Mouse (Mus musculus) G1E (cell line): ENCODE data around the gene Smchd1. TPM values are rescaled to one million over a fixed set of nuclear protein-coding genes. Genes with fewer than 3 reads are reported as not detected.
"Not testable (repeated sequence)": the region's sequence is repeated elsewhere in the genome, so short reads cannot be mapped to it uniquely, and the experiment has no call there.

ENCODE experiments used
- ATAC-seq: 2 replicates; pipeline ENCODE4 v1.8.0; 2016; ENCODE audit warnings: mild to moderate bottlenecking; ENCODE audit not compliant: insufficient number of reproducible peaks, poor library complexity, low FRiP score, severe bottlenecking; ENCODE audit errors: extremely low read depth
- DNase-seq: peaks from one replicate; pipeline ENCODE4 v3.0.0; 2012; ENCODE audit warnings: low spot score
- H3K27me3 ChIP-seq: 2 replicates; pipeline ENCODE4 v1.6.1; 2012; ENCODE audit warnings: mild to moderate bottlenecking, low read length, inconsistent platforms; ENCODE audit not compliant: insufficient read depth
- H3K36me3 ChIP-seq: replicated peaks from 2 replicates; pipeline ENCODE3; 2012; ENCODE audit warnings: mild to moderate bottlenecking, inconsistent platforms
- H3K4me1 ChIP-seq: 2 replicates; pipeline ENCODE4 v1.6.1; 2012; ENCODE audit warnings: low read depth, low read length, inconsistent platforms, mixed read lengths; ENCODE audit not compliant: insufficient read depth
- H3K4me3 ChIP-seq: 2 replicates; pipeline ENCODE4 v1.5.1; 2012; ENCODE audit warnings: low read depth, mild to moderate bottlenecking, inconsistent platforms, low read length, moderate library complexity, mixed read lengths
- H3K9me3 ChIP-seq: replicated peaks from 2 replicates; pipeline ENCODE4 v1.6.1; 2012; ENCODE audit warnings: inconsistent platforms
- CTCF ChIP-seq: IDR thresholded peaks from 2 replicates; pipeline ENCODE4 v1.5.1; 2012; ENCODE audit warnings: low read depth, low read length, inconsistent platforms, mixed read lengths
- GATA1 ChIP-seq: IDR thresholded peaks from 2 replicates; pipeline ENCODE4 v1.6.1; 2012; ENCODE audit warnings: borderline replicate concordance, low read length, inconsistent platforms, mixed read lengths
- GATA2 ChIP-seq: IDR thresholded peaks from 2 replicates; pipeline ENCODE4 v1.6.1; 2012; ENCODE audit warnings: low read depth, low read length, inconsistent platforms, borderline replicate concordance
- POLR2AphosphoS5 ChIP-seq: IDR thresholded peaks from 2 replicates; pipeline ENCODE4 v1.6.1; 2012; ENCODE audit warnings: low read depth, low read length, inconsistent platforms; ENCODE audit not compliant: insufficient replicate concordance
- TAL1 ChIP-seq: conservative IDR thresholded peaks from 2 replicates; pipeline ENCODE4 v1.6.1; 2012; ENCODE audit warnings: low read depth, low read length, inconsistent platforms, mixed read lengths
- polyA plus RNA-seq: library from polyadenylated mRNA; stranded (reverse); fragments of >175 nt; gene quantifications from 2 replicates; pipeline ENCODE4 v1.2.3, GENCODE M21; 2012
- total RNA-seq, 2 experiments: library from RNA; stranded (forward) in 1 of 2; stranded (reverse) in 1 of 2; fragments of 200-1000 nt in 1 of 2; fragments of >200 nt in 1 of 2; fragmentation: Nextera tagmentation in 1 of 2; gene quantifications; 2 replicates each; pipeline ENCODE4 v1.2.3; 2014 to 2017

Gene Smchd1
- total and polyA plus RNA-seq, 3 experiments = 10.0 to 338 (median 243) TPM

GRCm38 (mm10) chr17:71477481-71477880 is 2.3 kb upstream of the Smchd1 start:
- Histone ChIP-seq H3K36me3 (peaks cover 4% of the 10 kb centered on the region), H3K4me3 (no peak overlapping the region), H3K9me3 (no peaks in the 10 kb centered on the region), H3K27me3 (no peaks in the 10 kb centered on the region), H3K4me1 (peaks cover 38% of the 10 kb centered on the region)
- no peak for DNase-seq
- no peak for TF ChIP-seq GATA1
- no peak for TF ChIP-seq GATA2
- no peak for TF ChIP-seq POLR2AphosphoS5
- no peak for TF ChIP-seq CTCF
- no peak for TF ChIP-seq TAL1
- ATAC-seq = no peak

- H3K4me1 ChIP-seq = peaks cover 44% of the 10 kb centered on the region
- no peaks in the 10 kb centered on the region for H3K9me3 ChIP-seq
- no peaks in the 10 kb centered on the region for H3K27me3 ChIP-seq
- TF ChIP-seq GATA1 (no peak), CTCF (no peak), POLR2AphosphoS5 (no peak), TAL1 (no peak), GATA2 (no peak)
- H3K4me3 ChIP-seq = no peak overlapping the region
- DNase-seq = no peak
- ATAC-seq = no peak
- H3K36me3 ChIP-seq = peaks cover 11% of the 10 kb centered on the region
Observed at GRCm38 (mm10) chr17:71476346-71477020, 1.3 kb upstream of the Smchd1 start.

GRCm38 (mm10) chr17:71475705-71476089 is 554 bp upstream of the Smchd1 start:
- Histone ChIP-seq H3K36me3 (peaks cover 11% of the 10 kb centered on the region), H3K4me3 (peak overlapping the region; percentile 96), H3K4me1 (peaks cover 44% of the 10 kb centered on the region), H3K9me3 (no peaks in the 10 kb centered on the region), H3K27me3 (no peaks in the 10 kb centered on the region)
- DNase-seq (peak; percentile 65), ATAC-seq (no peak; the same call in 1 of the 2 replicates)
- TF ChIP-seq TAL1 (no peak), GATA2 (no peak)

- TF ChIP-seq GATA1 (no peak), POLR2AphosphoS5 (no peak), GATA2 (no peak), CTCF (no peak), TAL1 (no peak)
- Histone ChIP-seq H3K36me3 (peaks cover 22% of the 10 kb centered on the region), H3K4me1 (peaks cover 33% of the 10 kb centered on the region), H3K27me3 (no peaks in the 10 kb centered on the region), H3K9me3 (no peaks in the 10 kb centered on the region), H3K4me3 (peak overlapping the region; percentile 96)
- DNase-seq (no peak), ATAC-seq (no peak)
Observed at GRCm38 (mm10) chr17:71474128-71474527, 1.0 kb downstream of the Smchd1 start.

- ATAC-seq (no peak), DNase-seq (no peak)
- TF ChIP-seq TAL1 = no peak
- TF ChIP-seq GATA1 = no peak
- TF ChIP-seq GATA2 = no peak
- TF ChIP-seq CTCF = no peak
- TF ChIP-seq POLR2AphosphoS5 = no peak
- H3K9me3 ChIP-seq = no peaks in the 10 kb centered on the region
- peaks cover 43% of the 10 kb centered on the region for H3K4me1 ChIP-seq
- peaks cover 34% of the 10 kb centered on the region for H3K36me3 ChIP-seq
- H3K4me3 ChIP-seq = no peak overlapping the region
- H3K27me3 ChIP-seq = no peaks in the 10 kb centered on the region
Observed at GRCm38 (mm10) chr17:71471261-71471660, 3.9 kb downstream of the Smchd1 start.

- no peak for TF ChIP-seq GATA1
- no peak for TF ChIP-seq TAL1
- TF ChIP-seq POLR2AphosphoS5 = no peak
- no peak for TF ChIP-seq GATA2
- TF ChIP-seq CTCF = no peak
- Histone ChIP-seq H3K36me3 (peaks cover 81% of the 10 kb centered on the region), H3K27me3 (no peaks in the 10 kb centered on the region), H3K4me1 (peaks cover 5% of the 10 kb centered on the region), H3K4me3 (no peak overlapping the region), H3K9me3 (no peaks in the 10 kb centered on the region)
- ATAC-seq (no peak), DNase-seq (no peak)
Observed at GRCm38 (mm10) chr17:71460312-71460711, 14.8 kb downstream of the Smchd1 start.

GRCm38 (mm10) chr17:71459818-71460217 is 15.3 kb downstream of the Smchd1 start, which contains the start of gene Gm4707:
Gene Gm4707 (minus strand): TSS chr17:71459918.
- ATAC-seq = no peak
- DNase-seq = no peak
- H3K4me1 ChIP-seq = peaks cover 5% of the 10 kb centered on the region
- H3K27me3 ChIP-seq = no peaks in the 10 kb centered on the region
- H3K4me3 ChIP-seq = no peak within 1 kb of the TSS
- H3K9me3 ChIP-seq = no peaks in the 10 kb centered on the region
- TF ChIP-seq POLR2AphosphoS5 = no peak
- no peak for TF ChIP-seq TAL1
- no peak for TF ChIP-seq GATA2
- no peak for TF ChIP-seq CTCF
- no peak for TF ChIP-seq GATA1
- H3K36me3 ChIP-seq = peaks cover 81% of the 10 kb centered on the region

GRCm38 (mm10) chr17:71457361-71457760 is 17.8 kb downstream of the Smchd1 start:
- ATAC-seq, H3K4me1 ChIP-seq, H3K27me3 ChIP-seq, H3K9me3 ChIP-seq, H3K4me3 ChIP-seq, DNase-seq: not testable (repeated sequence)
- peaks cover 76% of the 10 kb centered on the region for H3K36me3 ChIP-seq
